Mouse (Mus musculus): ENCODE measurements around the gene Tceal1. TPM values are rescaled to one million over a fixed set of nuclear protein-coding genes. Genes with fewer than 3 reads are reported as not detected.
"Not testable (repeated sequence)": the region's sequence is repeated elsewhere in the genome, so short reads cannot be mapped to it uniquely, and the experiment has no call there.

Tceal1 gene
- polyA plus RNA-seq (2016; fragmentation: Nextera tagmentation; extraction: Ambion mirVana) = 9.9 and 10.2 TPM in 2 replicates

DNA sequence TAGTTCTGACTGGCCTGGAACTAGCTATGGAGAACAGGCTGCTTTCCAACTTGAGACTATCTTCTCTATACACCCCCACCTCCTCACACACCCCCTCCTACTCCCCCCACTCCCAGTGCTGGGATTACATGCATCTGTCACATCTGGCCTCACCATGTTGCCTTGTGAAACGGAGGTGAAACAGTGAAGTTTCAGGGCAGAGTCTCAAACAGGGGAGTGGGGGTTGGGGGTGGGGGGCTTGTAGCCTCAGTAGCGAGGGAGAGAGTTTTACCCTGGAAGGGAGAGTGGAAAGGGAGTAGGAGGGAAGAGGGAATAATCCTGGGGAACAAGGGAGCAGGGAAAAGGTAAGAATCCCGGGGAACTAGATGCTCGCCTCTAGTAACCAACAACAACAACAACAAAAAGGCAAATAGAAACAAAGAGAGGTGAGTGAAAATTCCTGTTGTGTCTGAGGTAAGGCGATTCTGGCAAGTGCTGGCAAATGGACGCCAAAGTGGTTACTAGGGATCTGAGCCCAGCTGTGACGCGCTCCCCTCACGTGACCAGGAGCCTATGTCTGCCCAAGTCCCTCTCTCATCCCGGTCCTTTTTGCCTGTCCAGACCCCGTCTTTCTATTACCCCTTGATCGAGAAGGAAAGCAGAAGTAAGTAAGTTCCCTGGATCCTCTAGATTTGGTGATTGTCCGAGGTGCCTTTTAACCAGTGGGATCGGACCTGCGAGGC, at the start of gene Tceal1:
Gene Tceal1 (plus strand): TSS at position 537 of the 722 bp plus-strand sequence.
- peak within 1 kb of the TSS; percentile 87 for H3K27ac ChIP-seq
- no peaks in the 10 kb centered on the region for H3K36me3 ChIP-seq
- no peaks in the 10 kb centered on the region for H3K4me1 ChIP-seq (replicated peaks)
- ATAC-seq (ENCODE audit: insufficient number of reproducible peaks, insufficient read depth, low FRiP score, low TSS enrichment, low read depth) = peak; percentile 90
- peaks cover 15% of the 10 kb centered on the region; the same call in 1 of the 2 replicates for H3K27me3 ChIP-seq
- H3K4me2 ChIP-seq = peak within 1 kb of the TSS; percentile 57
- H3K9ac ChIP-seq (replicated peaks) = peak within 1 kb of the TSS; percentile 66
- 23% methylated on average over 15 of the region's 15 CpGs for WGBS
- no peaks in the 10 kb centered on the region for H3K9me3 ChIP-seq
- H3K4me3 ChIP-seq (replicated peaks) = peak within 1 kb of the TSS; percentile 49

DNA sequence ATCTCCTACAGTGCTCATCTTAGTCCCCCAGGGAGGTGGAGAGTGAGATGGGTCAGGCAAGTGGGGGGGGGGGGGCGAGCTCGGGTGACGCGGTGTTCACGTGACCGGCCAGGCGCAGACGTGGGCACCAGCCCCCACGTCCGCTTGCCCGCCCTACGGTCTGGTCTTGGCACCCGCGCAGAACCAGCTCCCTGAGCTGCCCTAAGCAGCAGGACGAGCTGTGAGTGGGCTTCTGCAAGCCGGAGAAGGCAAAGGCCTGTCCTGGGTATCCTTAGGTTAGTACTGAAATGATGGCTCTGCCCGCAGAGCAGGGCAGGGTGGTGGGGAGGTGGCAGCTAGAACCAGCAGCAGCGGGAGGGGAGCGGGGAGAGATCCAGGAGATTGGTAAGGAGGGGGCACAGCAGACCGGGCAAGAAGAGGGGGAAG, 41.5 kb upstream of the Tceal1 start:
- peak; percentile 37; the same call in 1 of the 2 replicates for ATAC-seq (ENCODE audit: insufficient number of reproducible peaks, insufficient read depth, low FRiP score, low TSS enrichment, low read depth)
- Histone ChIP-seq H3K4me1 (replicated peaks) (no peaks in the 10 kb centered on the region), H3K36me3 (no peaks in the 10 kb centered on the region), H3K27me3 (peaks cover 31% of the 10 kb centered on the region), H3K27ac (no peak overlapping the region), H3K4me2 (peak overlapping the region; percentile 62), H3K9ac (replicated peaks) (peak overlapping the region; percentile 57), H3K9me3 (no peaks in the 10 kb centered on the region), H3K4me3 (replicated peaks) (peak overlapping the region; percentile 49)
- 18% methylated on average over 11 of the region's 20 CpGs for WGBS

DNA sequence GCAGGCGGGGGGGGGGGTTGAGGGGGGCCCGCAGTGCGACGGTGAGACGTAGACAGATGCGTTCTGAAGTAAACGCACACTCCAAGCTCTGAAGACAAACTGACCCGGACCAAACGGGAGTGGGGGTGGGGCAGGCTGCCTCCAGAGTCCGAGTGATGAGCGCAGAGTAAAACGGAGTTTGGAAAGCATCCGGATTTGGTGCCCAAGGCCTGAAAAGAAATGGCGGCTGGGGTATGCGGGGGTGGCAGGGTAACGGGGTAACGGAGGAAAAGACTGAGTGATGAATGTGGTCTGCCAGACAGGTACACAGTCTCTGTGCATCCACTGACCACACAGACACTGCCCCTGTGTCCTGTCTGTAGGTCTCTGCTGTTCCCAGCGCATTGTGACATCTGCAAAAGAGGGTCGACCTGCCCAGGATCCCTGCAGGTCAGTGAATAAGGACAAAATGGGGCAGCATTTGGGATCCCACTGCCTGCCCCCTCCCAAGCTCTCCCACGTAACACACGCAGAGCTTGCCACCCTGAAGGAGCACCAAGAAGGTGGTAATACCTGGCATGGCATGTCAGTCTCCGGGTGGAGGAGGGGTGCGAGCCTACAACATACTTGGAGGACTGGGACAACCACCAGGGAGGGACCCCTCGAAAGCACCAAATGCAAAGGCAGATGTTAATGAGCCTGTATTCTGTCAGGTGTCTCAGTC, 40.9 kb upstream of the Tceal1 start:
- not testable (repeated sequence) for H3K36me3 ChIP-seq; H3K4me1 ChIP-seq (replicated peaks); H3K27ac ChIP-seq; H3K9me3 ChIP-seq
- peak overlapping the region; percentile 62 for H3K4me2 ChIP-seq
- ATAC-seq (ENCODE audit: insufficient number of reproducible peaks, insufficient read depth, low FRiP score, low TSS enrichment, low read depth) = peak; percentile 26; the same call in 1 of the 2 replicates
- H3K4me3 ChIP-seq (replicated peaks) = peak overlapping the region; percentile 49
- WGBS = 18% methylated on average over 23 of the region's 24 CpGs
- H3K9ac ChIP-seq (replicated peaks) = peak overlapping the region; percentile 57
- peaks cover 31% of the 10 kb centered on the region for H3K27me3 ChIP-seq

DNA sequence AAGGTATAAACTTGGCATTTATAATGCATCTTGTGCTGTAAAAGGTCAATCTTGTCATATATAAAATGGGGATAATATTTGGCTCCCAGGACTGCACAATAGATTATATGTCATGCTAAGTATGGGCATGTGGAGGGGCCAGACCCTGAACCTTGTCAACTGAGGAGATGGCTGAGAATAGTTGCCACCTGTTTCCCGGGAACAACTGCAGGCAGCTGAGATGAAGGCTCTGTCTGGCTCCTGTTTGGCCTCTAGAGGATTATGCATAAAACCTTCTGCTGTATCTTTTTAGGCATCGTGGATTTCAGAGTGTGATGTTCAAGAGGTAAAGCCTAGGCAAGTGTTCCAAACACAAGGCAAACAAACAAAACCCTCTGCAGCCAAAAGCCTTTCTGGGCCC, 39.0 kb upstream of the Tceal1 start:
- no peak overlapping the region for H3K4me2 ChIP-seq
- 60% methylated on average over 2 of the region's 2 CpGs for WGBS

DNA sequence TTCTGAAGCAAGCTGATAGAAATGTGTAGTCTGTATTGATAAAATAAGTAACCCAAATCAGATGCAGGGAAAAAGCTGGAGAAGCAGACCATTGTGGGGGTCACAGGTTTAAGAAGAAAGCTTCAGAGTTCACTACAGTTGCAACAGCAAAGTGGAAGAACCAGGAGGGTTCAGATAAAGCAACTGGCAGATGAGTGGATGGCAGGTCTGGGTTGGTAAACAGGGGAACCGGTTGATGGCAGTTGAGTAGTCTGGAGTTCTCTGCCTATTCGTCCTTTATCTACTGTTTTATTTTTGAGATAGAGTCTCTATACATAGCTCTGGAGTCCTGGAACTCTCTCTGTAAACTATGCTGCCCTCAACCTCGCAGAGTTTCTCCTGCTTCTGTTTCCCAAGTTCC, 26.8 kb upstream of the Tceal1 start:
- no peak overlapping the region for H3K4me2 ChIP-seq
- 68% methylated on average over 3 of the region's 3 CpGs for WGBS
- H3K27me3 ChIP-seq = peaks cover 2% of the 10 kb centered on the region; the same call in 1 of the 2 replicates
- H3K36me3 ChIP-seq = no peaks in the 10 kb centered on the region
- H3K27ac ChIP-seq = no peak overlapping the region
- H3K9me3 ChIP-seq = no peaks in the 10 kb centered on the region
- no peak overlapping the region for H3K9ac ChIP-seq (replicated peaks)
- H3K4me1 ChIP-seq (replicated peaks) = no peaks in the 10 kb centered on the region
- H3K4me3 ChIP-seq (replicated peaks) = no peak overlapping the region
- no peak for ATAC-seq (ENCODE audit: insufficient number of reproducible peaks, insufficient read depth, low FRiP score, low TSS enrichment, low read depth)

More for the DNA sequence above, 39.0 kb upstream of the Tceal1 start:
- H3K27ac ChIP-seq = no peak overlapping the region
- H3K36me3 ChIP-seq = no peaks in the 10 kb centered on the region
- H3K9ac ChIP-seq (replicated peaks) = no peak overlapping the region
- H3K4me3 ChIP-seq (replicated peaks) = no peak overlapping the region
- no peaks in the 10 kb centered on the region for H3K9me3 ChIP-seq
- peaks cover 31% of the 10 kb centered on the region for H3K27me3 ChIP-seq
- no peaks in the 10 kb centered on the region for H3K4me1 ChIP-seq (replicated peaks)
- no peak for ATAC-seq (ENCODE audit: insufficient number of reproducible peaks, insufficient read depth, low FRiP score, low TSS enrichment, low read depth)

DNA sequence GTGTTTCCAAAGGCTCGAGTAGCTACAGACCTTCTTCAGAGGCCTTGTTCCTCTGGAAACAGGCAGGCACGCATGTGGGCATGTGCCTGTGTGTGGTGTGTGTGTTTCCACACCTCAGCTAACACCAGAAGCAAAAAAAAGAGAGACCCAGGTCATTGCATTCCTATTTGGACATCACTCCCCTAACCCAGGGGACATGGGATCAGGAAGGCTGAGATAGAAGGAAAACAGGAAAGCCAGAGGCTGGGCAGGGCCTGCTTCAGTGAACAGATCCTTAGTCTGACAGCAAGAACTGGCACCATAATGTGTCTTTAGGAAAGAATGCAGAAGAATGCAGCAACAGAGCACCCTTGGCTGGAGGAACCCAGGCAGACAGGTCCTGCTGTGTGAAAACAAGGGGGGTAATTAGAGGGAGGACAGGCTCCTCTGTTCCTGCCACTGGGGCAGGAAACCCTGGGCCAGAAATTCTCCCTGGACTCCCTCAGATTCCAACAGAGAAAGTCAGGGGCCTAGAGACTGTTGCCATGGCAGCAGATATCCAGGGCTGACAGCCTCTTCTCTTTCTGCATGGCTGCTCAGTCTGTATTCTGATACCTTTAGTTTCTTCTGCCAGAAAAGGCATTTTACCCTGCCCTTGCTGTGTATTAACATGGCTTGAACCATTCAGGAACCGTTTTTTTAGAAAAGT, 16.0 kb upstream of the Tceal1 start:
- not testable (repeated sequence) for H3K4me2 ChIP-seq; H3K36me3 ChIP-seq; H3K27ac ChIP-seq; H3K27me3 ChIP-seq; H3K9me3 ChIP-seq; H3K4me1 ChIP-seq (replicated peaks); ATAC-seq (ENCODE audit: insufficient number of reproducible peaks, insufficient read depth, low FRiP score, low TSS enrichment, low read depth); H3K9ac ChIP-seq (replicated peaks); H3K4me3 ChIP-seq (replicated peaks)
- WGBS = 56% methylated on average over 3 of the region's 3 CpGs

DNA sequence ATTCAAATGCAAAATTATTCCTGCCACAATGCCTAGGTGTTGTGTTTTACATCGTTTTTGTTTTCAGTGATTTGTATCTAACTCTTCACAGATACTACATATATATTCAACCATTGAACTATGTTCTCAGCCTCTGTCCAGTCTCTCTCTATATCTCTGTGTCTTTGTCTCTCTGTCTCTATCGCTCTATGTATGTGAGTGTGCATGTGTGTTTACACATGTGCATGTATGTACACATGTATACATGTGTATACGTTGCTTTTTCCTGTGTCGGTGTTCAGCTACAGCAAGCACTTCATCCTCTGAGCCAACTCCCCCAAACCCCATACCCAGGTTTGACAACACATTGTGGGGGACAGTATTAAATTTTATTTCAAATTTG, 15.5 kb upstream of the Tceal1 start:
- H3K4me1 ChIP-seq (replicated peaks) = no peaks in the 10 kb centered on the region
- no peaks in the 10 kb centered on the region for H3K36me3 ChIP-seq
- no peak overlapping the region for H3K4me2 ChIP-seq
- 90% methylated on average over 4 of the region's 4 CpGs for WGBS
- H3K27me3 ChIP-seq = no peaks in the 10 kb centered on the region
- no peak for ATAC-seq (ENCODE audit: insufficient number of reproducible peaks, insufficient read depth, low FRiP score, low TSS enrichment, low read depth)
- no peak overlapping the region for H3K27ac ChIP-seq
- no peak overlapping the region for H3K9ac ChIP-seq (replicated peaks)
- no peaks in the 10 kb centered on the region for H3K9me3 ChIP-seq
- no peak overlapping the region for H3K4me3 ChIP-seq (replicated peaks)

DNA sequence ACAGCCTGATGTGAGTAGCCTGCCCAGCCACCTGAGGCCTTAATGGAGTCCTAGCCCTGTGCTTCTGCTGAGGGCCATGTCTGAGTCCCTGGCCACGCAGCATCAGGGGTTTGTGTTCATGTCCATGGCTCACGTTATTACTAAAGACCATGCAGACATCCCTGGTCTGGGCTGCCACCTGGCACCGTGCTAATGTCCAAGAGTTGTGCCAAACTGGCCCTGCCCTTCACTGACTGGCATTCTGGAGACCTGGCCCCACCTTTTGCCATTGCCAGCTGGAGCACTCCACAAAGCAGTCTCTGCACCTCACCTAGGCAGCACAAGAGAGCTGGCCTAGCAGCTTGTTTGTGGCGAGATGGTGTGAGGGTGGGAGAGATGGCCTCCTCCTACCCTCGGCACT, 14.6 kb upstream of the Tceal1 start:
- H3K4me3 ChIP-seq (replicated peaks) = no peak overlapping the region
- no peaks in the 10 kb centered on the region for H3K27me3 ChIP-seq
- no peak overlapping the region for H3K27ac ChIP-seq
- H3K36me3 ChIP-seq = no peaks in the 10 kb centered on the region
- no peaks in the 10 kb centered on the region for H3K9me3 ChIP-seq
- H3K9ac ChIP-seq (replicated peaks) = no peak overlapping the region
- no peaks in the 10 kb centered on the region for H3K4me1 ChIP-seq (replicated peaks)
- H3K4me2 ChIP-seq = no peak overlapping the region
- ATAC-seq (ENCODE audit: insufficient number of reproducible peaks, insufficient read depth, low FRiP score, low TSS enrichment, low read depth) = no peak
- 81% methylated on average over 5 of the region's 5 CpGs for WGBS

DNA sequence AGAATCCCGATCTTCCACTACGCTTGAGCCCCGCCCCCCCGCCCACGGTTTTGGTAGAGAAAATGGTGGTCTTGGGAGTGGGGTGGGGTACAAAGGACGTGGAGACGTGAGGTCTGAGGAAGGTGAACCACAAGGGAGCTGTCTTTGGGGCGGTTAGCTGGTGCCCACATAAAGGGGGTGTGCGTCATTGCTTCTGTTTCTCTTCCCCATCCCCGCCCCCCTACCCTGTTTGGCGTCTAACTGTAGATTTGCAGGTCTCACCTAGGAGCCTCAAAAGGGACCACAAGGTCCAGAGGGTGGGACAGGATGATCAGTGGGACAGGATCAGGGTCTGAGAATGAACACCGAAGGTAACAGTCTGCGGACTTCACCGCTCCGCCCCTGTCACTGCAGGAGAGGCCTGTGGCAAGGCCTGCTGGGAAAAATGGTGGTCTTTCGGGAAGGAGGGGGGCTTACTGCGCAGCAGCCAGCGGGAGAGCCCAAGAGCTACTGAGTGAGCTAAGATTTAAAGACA, 443 bp downstream of the Tceal1 start:
- ATAC-seq (ENCODE audit: insufficient number of reproducible peaks, insufficient read depth, low FRiP score, low TSS enrichment, low read depth) = peak; percentile 86
- Histone ChIP-seq H3K9ac (replicated peaks) (peak overlapping the region; percentile 66), H3K4me3 (replicated peaks) (peak overlapping the region; percentile 49), H3K4me1 (replicated peaks) (no peaks in the 10 kb centered on the region), H3K4me2 (peak overlapping the region; percentile 57), H3K27me3 (peaks cover 15% of the 10 kb centered on the region; the same call in 1 of the 2 replicates), H3K36me3 (no peaks in the 10 kb centered on the region), H3K9me3 (no peaks in the 10 kb centered on the region), H3K27ac (peak overlapping the region; percentile 87)
- WGBS = 11% methylated on average over 18 of the region's 18 CpGs

DNA sequence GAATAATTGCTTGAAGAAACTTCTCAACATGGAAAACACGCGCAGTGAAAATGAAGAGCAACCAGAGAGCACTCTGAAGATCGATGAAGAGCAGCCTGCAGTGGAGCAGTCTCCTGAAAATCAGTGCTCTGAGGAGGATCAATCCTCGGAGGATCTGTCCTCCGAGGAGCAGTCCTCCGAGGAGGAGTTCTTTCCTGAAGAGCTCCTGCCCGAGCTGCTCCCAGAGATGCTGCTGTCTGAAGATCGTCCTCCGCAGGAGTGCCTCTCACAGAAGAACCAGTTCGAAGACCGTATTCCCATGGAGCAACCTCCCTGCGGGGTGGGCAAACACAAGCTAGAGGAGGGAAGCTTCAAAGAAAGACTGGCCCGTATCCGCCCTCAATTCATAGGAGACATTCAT, 1.0 kb downstream of the Tceal1 start:
- WGBS = 26% methylated on average over 14 of the region's 14 CpGs
- Histone ChIP-seq H3K4me2 (peak overlapping the region; percentile 57), H3K4me1 (replicated peaks) (no peaks in the 10 kb centered on the region), H3K9ac (replicated peaks) (peak overlapping the region; percentile 66), H3K27ac (peak overlapping the region; percentile 87), H3K4me3 (replicated peaks) (peak overlapping the region; percentile 49), H3K9me3 (no peaks in the 10 kb centered on the region), H3K27me3 (peaks cover 15% of the 10 kb centered on the region; the same call in 1 of the 2 replicates), H3K36me3 (no peaks in the 10 kb centered on the region)
- ATAC-seq (ENCODE audit: insufficient number of reproducible peaks, insufficient read depth, low FRiP score, low TSS enrichment, low read depth) = no peak; the same call in 1 of the 2 replicates

All from limb, embryonic 12.5 days (tissue).